Mouse (Mus musculus): ENCODE measurements around the gene Gm20388.

DNA sequence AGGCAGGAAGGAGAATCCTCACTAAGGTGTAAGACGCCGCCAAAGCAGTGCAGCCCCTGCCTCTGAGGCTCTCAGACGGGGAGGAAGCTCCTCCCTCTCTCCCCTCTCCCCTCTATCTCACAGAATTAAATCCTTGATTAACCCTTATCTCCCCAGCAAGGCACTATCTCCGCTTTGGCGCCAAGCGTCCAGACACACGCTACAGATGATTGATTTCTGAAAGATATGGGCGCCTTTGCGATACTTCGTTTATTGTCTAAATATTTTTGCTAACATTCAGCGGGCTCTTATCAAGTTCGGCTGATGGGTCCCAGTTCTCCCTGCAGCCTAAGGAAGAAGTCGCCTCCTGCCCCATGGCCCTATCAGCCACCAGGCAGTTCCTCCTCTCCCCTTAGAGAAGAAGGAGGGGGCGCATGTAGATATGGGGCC, 2415.5 kb downstream of the Gm20388 start:
- TF ChIP-seq CTCF (IDR thresholded peaks at IDR 0.05; ENCODE audit: insufficient read depth, low read depth, low read length), result no peak
- TF ChIP-seq POLR2A (IDR thresholded peaks at IDR 0.05; ENCODE audit: insufficient read depth, low read depth, low read length), result no peak

All from olfactory bulb, adult 2 months (tissue).